Mouse (Mus musculus) gastrocnemius, adult 2 months (tissue): ENCODE results near the gene Xylt1. TPM values are rescaled to one million over a fixed set of nuclear protein-coding genes. Genes with fewer than 3 reads are reported as not detected.

ENCODE experiments used
- DNase-seq: peaks from one replicate; pipeline ENCODE4 v3.0.0; 2022
- H3K27ac ChIP-seq: fragments of 200-600 bp; 2 replicates; pipeline ENCODE4 v1.8.1; 2022; ENCODE audit warnings: mild to moderate bottlenecking
- H3K4me3 ChIP-seq: fragments of 200-600 bp; 2 replicates; pipeline ENCODE4 v1.8.1; 2022; ENCODE audit warnings: mild to moderate bottlenecking, moderate library complexity
- CTCF ChIP-seq: fragments of 200-600 bp; IDR thresholded peaks from 2 replicates; pipeline ENCODE4 v1.8.1; 2022; ENCODE audit warnings: antibody characterized with exemption, mild to moderate bottlenecking, moderate library complexity
- intact Hi-C: fragments of 180-260 bp; cut with DNase I; formaldehyde crosslinking; loops from one replicate; pipeline ENCODE4 v1.15.1; 2025
- total RNA-seq, 2 experiments: library from RNA; stranded (reverse); gene quantifications; 2 replicates each; pipeline ENCODE4 v1.2.3; 2021

Xylt1 gene
- total RNA-seq, 2 experiments from 2014 or later: 5.5 to 9.5 TPM

- TF ChIP-seq CTCF: no peak
- intact Hi-C loops: no loop called here
- no peak overlapping the region for H3K4me3 ChIP-seq
- no peak for DNase-seq
- H3K27ac ChIP-seq: peak overlapping the region; percentile 16; the same call in 1 of the 2 replicates
These were observed 20.8 kb downstream of the Xylt1 start for GRCm38 (mm10) chr7:117401581-117401980.

GRCm38 (mm10) chr7:117406336-117406735, 25.6 kb downstream of the Xylt1 start:
- TF ChIP-seq CTCF: no peak
- DNase-seq: no peak
- intact Hi-C loops: no loop called here
- Histone ChIP-seq H3K4me3 (no peak overlapping the region), H3K27ac (no peak overlapping the region)

- Histone ChIP-seq H3K4me3 (no peak overlapping the region), H3K27ac (no peak overlapping the region)
- no peak for DNase-seq
- intact Hi-C loops: no loop called here
- no peak for TF ChIP-seq CTCF
These were observed 28.6 kb downstream of the Xylt1 start for GRCm38 (mm10) chr7:117409268-117409988.

- no peak for TF ChIP-seq CTCF
- intact Hi-C loops: no loop called here
- Histone ChIP-seq H3K4me3 (no peak overlapping the region), H3K27ac (peak overlapping the region; percentile 94)
- DNase-seq: no peak
These were observed 31.1 kb downstream of the Xylt1 start for GRCm38 (mm10) chr7:117411874-117412273.

GRCm38 (mm10) chr7:117412405-117412804, 31.6 kb downstream of the Xylt1 start:
- DNase-seq: peak; percentile 88
- Histone ChIP-seq H3K27ac (peak overlapping the region; percentile 94), H3K4me3 (no peak overlapping the region)
- TF ChIP-seq CTCF: no peak
- intact Hi-C loops: no loop called here

- TF ChIP-seq CTCF: peak; percentile 20; the same call in 1 of the 2 replicates
- intact Hi-C loops: no loop called here
- H3K27ac ChIP-seq: peak overlapping the region; percentile 94
- H3K4me3 ChIP-seq: peak overlapping the region; percentile 28
- DNase-seq: peak; percentile 86
These were observed 33.7 kb downstream of the Xylt1 start for GRCm38 (mm10) chr7:117414341-117415008.

- intact Hi-C loops: no loop called here
- peak overlapping the region; percentile 94 for H3K27ac ChIP-seq
- H3K4me3 ChIP-seq: peak overlapping the region; percentile 20
- no peak for TF ChIP-seq CTCF
- DNase-seq: peak; percentile 55
These were observed 34.2 kb downstream of the Xylt1 start for GRCm38 (mm10) chr7:117415009-117415363.

- DNase-seq: peak; percentile 69
- Histone ChIP-seq H3K27ac (peak overlapping the region; percentile 24; the same call in 1 of the 2 replicates), H3K4me3 (no peak overlapping the region)
- intact Hi-C loops: no loop called here
- no peak for TF ChIP-seq CTCF
These were observed 38.3 kb downstream of the Xylt1 start for GRCm38 (mm10) chr7:117419041-117419440.

- peak; percentile 20 for DNase-seq
- H3K4me3 ChIP-seq: no peak overlapping the region
- intact Hi-C loops: no loop called here
- TF ChIP-seq CTCF: no peak
- H3K27ac ChIP-seq: peak overlapping the region; percentile 40; the same call in 1 of the 2 replicates
These were observed 39.1 kb downstream of the Xylt1 start for GRCm38 (mm10) chr7:117419846-117420245.

GRCm38 (mm10) chr7:117420301-117420700, 39.5 kb downstream of the Xylt1 start:
- H3K4me3 ChIP-seq: no peak overlapping the region
- TF ChIP-seq CTCF: no peak
- intact Hi-C loops: no loop called here
- DNase-seq: peak; percentile 7
- peak overlapping the region; percentile 40; the same call in 1 of the 2 replicates for H3K27ac ChIP-seq

GRCm38 (mm10) chr7:117420836-117421566, 40.2 kb downstream of the Xylt1 start:
- intact Hi-C loops: no loop called here
- Histone ChIP-seq H3K4me3 (no peak overlapping the region), H3K27ac (no peak overlapping the region)
- peak; percentile 7 for DNase-seq
- no peak for TF ChIP-seq CTCF

GRCm38 (mm10) chr7:117424841-117425240, 44.1 kb downstream of the Xylt1 start:
- no peak for TF ChIP-seq CTCF
- no peak for DNase-seq
- H3K27ac ChIP-seq: no peak overlapping the region
- intact Hi-C loops: no loop called here
- no peak overlapping the region for H3K4me3 ChIP-seq

GRCm38 (mm10) chr7:117426366-117426765, 45.6 kb downstream of the Xylt1 start:
- no peak for TF ChIP-seq CTCF
- DNase-seq: no peak
- H3K4me3 ChIP-seq: no peak overlapping the region
- intact Hi-C loops: no loop called here
- H3K27ac ChIP-seq: no peak overlapping the region
